Mouse (Mus musculus): Measurements from ENCODE around the gene Tshz2. TPM values are rescaled to one million over a fixed set of nuclear protein-coding genes. Genes with fewer than 3 reads are reported as not detected.

The Tshz2 gene
- polyA plus RNA-seq, 1 experiment, result 42.1 TPM

DNA sequence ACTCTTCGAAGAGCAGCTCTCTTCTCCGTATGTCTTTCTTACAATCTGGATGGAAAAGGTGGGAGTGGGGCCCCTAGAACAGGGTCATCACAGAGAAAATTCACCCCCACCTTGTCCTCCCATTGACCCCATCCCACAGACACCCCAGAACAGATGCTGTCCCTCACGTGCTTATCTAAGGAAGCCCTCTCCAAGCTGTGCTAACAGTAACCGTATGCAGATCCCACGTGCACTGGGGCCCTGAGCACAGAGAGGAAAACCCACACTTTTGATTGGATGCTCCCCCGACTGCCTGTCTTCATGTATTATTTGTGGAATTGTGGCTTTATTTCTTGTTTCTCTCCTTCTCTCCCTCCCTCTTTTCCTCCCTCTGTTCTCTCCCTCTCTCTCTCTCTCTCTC lies 229.9 kb downstream of the Tshz2 start:
- no peak for DNase-seq (ENCODE audit: low spot score)

DNA sequence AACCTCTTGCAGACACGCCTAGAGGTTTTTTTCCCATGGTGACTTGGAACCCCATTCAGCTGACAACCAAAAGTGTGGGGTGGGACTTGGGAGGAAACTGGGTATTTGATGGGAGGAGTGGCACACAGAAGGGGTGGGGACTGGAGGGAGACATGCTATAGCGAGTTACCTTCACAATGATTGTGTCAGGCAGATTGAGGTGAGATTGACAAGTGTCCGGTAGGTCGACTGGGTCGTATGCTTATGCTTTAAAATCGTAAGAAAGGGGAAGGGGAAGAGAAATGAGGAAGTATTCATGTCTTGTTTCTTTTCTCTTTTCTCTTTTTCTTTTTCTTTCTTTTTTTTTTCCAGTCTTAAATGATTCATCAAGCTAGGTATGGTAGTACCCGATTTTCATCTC lies 236.7 kb downstream of the Tshz2 start:
- DNase-seq (ENCODE audit: low spot score), result no peak

DNA sequence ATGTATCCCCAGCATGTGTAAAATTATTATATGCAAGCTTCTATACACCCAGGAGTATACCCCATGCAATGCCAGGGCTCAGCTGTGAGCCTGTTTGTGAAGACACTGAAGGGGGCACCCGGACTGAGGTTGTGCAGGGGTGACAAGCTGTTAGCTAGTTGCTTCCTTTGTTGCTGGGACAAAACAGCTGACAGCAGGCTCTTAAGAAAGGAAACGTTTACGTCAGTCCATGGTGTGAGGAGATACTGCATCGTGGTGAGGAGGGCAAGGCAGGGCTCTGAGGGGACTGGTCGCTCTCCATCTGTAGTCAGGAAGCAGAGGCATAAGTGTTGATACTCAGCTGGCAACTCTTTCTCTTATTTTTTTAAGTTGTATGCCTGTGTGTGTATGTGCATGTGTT lies 237.7 kb downstream of the Tshz2 start:
- no peak for DNase-seq (ENCODE audit: low spot score)

DNA sequence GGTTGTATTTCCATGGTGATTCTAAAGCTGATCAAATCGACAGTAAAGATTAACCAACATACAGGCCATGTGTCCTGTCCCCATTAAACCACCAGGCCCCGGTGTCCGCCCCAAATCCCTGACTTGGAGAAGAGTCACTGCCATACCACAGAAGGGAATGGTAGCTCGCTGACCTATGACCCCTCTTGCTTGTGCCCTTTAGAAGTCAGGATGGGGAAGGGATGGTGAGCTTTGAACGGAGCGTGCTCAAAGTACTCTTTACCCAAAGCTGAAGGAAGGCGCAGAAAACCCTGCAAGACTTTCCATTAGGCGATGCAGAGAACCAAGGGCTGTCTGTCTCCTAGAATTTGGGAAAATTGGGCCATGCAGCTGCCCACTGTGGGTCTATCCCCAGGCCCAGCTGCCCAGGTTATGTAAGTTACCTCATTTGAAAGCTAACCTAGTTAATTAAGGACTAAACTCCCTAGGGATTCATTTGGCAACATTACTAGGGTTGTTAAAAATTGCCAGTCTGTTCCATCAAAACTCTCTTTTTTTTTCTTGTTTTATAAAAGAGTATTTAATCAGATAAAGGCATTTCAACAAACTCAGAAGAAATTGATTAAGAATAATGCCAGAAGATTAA lies 238.7 kb downstream of the Tshz2 start:
- DNase-seq (ENCODE audit: low spot score), result no peak

DNA sequence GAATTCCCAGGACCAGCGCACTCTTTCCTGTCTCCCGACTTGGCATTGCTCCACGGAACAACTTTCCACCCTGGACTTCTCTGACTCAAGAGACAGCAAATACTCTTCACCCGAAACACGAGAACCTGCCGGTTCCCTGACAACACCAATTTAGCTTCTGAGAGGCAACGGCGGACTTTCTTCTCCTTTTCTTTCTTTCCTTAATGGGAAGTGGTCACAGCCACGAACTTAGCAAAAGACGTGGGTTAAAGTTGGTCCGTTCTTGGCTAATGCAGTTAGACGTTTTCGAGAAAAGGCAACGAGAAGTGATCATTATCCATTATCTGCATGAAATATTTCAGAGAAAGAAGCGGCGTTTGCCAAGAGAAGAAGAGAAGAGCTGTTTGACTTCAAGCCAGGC lies 240.6 kb downstream of the Tshz2 start:
- no peak for DNase-seq (ENCODE audit: low spot score)

DNA sequence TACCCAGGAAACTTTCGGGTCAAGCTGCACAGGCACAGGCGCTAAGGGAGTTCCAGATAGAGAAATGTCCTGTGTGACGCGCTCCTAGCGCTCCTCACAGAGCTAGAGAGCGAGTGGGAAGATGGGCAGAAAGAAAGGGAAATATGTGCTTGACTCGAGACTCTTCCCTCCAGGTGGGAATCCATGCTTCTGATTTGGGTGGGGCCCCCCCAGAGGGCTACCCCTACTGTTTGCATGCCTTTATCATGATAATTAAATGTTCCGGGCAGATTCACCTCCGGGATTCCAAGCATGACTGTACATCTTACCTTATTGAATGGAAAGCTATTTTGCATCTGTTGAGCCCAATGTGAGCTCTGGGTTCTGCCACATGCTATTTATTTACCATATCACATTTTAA lies 255.1 kb downstream of the Tshz2 start:
- DNase-seq (ENCODE audit: low spot score), result no peak

- no peak for DNase-seq (ENCODE audit: low spot score)
Observed at GRCm38 (mm10) chr2:169892441-169893038, 259.7 kb downstream of the Tshz2 start.

- no peak for DNase-seq (ENCODE audit: low spot score)
Observed at GRCm38 (mm10) chr2:169902896-169903295, 270.1 kb downstream of the Tshz2 start.

DNA sequence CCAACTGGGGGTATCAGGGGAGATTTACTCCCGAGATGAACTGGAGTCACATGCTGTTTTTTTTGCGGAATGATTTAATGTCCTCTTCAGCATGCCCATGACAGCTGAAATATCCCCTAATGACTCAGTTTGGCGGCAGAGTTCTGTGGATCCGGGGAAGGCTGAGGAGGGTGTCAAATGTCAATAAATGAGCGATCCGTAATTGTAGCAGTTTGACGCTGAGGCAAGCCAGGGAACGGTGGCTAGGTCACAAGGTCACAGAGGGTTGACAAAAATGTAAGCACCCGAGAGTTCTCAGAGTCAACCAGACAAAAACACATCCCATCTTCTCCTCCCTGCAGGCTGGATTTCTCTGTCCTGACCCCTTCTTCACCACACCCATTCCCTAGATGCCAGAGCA lies 273.6 kb downstream of the Tshz2 start:
- no peak for DNase-seq (ENCODE audit: low spot score)

DNA sequence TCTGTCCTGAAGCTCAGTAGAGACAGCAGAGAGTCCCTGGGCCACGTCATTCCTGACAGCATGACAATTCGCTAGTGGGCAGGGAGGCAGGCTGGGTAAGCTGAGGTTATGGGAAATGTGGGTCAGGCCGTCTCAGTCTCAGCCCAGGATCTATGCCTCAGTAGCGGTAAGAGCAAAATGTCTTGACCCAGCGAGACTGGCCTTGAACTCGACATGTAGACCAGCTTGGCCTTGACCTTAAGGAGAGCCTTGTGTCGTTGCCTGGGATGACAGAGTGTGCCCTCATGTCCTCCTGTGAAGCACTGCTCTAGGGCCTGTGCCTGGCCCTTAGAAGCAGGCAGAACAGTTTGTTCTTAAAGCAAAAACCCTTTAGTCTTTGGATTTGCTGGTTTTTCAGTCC lies 275.2 kb downstream of the Tshz2 start:
- no peak for DNase-seq (ENCODE audit: low spot score)

DNA sequence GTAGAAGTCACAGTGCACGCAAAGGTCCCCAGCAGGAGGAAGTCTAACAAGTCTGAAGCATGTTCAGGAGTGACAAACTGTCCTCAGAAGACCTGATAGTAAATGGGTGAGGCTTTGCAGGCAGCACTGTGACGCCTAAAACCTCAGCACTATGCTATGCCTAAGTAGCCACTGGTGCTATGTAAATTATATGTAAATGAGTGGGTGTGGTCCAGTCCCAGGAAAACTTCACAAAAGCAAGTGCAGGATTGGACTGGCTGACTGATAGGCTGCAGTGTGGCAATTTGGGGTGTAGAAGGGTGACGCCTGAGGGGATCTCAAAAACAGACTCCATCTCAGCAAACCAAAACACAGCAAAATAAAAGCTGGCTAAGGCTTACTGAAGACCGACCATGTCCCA lies 277.8 kb downstream of the Tshz2 start:
- no peak for DNase-seq (ENCODE audit: low spot score)

GRCm38 (mm10) chr2:169912826-169913225 lies 280.0 kb downstream of the Tshz2 start:
- no peak for DNase-seq (ENCODE audit: low spot score)

GRCm38 (mm10) chr2:169914903-169915302 lies 282.1 kb downstream of the Tshz2 start:
- DNase-seq (ENCODE audit: low spot score), result no peak

- no peak for DNase-seq (ENCODE audit: low spot score)
Observed at GRCm38 (mm10) chr2:169915326-169915725, 282.5 kb downstream of the Tshz2 start.

GRCm38 (mm10) chr2:169919111-169919695 lies 286.4 kb downstream of the Tshz2 start:
- DNase-seq (ENCODE audit: low spot score), result no peak

- DNase-seq (ENCODE audit: low spot score), result no peak
Observed at GRCm38 (mm10) chr2:169924177-169924810, 291.5 kb downstream of the Tshz2 start.

DNA sequence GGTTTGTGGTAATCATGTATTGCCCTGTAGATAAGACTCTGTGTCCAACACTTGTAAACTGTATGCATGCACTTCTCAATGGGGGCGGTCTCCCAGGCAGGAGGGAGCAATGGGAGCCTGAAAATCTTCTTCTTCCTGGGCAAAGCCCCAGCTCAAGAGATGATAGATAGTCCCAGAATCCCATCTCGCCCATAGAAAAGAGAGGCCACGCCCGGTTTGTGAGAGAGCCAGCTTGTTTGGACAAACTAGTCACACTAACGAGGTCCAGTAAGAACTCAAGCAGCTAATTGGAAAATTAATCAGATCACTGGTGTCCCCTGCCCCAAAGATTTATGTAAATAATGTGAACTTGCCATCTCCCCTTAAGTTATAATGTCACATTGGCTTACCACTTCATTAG lies 292.7 kb downstream of the Tshz2 start:
- DNase-seq (ENCODE audit: low spot score), result no peak

DNA sequence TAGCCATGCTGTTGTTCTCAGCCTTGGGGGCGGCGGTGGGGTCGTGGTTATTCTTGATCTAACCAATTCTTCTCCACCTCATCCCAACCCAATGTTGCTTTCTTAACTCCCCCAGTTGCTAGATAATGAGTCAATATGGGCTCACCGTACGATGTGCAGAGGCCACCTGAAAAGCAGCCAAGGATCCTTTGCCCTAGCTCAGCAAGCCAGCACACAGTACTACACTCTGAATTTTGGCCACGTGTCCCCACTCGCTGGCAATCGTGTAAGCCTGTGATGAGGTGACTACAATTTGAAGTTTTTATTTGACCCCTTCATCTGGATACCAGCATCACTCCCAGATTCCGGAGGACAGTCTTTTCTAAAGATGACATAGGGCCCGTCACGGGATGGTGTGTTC lies 293.2 kb downstream of the Tshz2 start:
- DNase-seq (ENCODE audit: low spot score), result no peak

- DNase-seq (ENCODE audit: low spot score), result no peak
Observed at GRCm38 (mm10) chr2:169927401-169927800, 294.6 kb downstream of the Tshz2 start.

- no peak for DNase-seq (ENCODE audit: low spot score)
Observed at GRCm38 (mm10) chr2:169928447-169929120, 295.8 kb downstream of the Tshz2 start.

DNA sequence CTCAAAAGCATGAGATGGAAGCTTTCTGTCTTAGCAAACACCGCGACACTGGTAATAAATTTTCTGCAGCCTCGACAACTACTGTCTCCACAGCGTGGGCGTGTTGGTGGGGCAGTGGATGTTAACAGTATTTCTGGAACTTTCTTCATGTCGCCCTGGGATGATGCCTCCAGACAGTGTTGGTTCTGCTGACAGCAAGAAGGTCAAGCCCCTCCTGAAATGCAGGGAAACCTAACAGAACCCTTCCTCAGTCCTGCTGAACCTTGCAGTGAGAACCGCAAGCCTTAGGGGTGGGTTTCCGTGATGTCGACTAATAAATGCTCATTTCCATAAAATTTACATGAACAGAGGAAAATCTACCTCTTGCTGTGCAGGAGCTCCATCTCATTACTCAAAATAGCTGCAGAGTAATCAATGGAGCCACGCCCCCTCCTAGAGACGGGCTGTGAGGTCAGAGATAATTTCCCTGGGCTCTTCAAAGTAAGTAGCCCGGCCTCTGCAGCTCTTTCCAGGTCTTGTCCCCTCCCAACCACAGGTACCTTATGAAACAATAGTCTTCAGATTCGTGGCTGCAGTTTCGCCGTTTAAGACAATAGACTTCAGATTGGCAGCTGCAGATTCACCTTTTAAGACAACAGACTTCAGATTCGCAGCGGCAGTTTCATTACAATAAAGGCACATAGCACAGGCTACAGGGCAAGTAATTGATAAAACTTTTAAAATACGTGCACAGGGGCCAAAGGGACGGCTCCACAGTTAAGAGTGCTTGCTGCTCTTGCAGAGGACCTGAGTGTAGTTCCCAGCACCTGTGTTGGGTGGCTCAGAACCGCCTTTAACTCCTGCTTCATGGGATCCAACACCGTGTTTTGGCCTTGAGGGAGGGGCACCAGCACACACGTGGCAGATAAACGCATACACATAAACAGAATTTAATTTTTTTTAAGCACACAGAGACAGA lies 297.0 kb downstream of the Tshz2 start:
- DNase-seq (ENCODE audit: low spot score), result no peak

Data from urinary bladder, adult 2 months (tissue).